Mouse (Mus musculus) hindbrain, embryonic 14.5 days (tissue): ENCODE data around the gene H2-Eb1. TPM values are rescaled to one million over a fixed set of nuclear protein-coding genes. Genes with fewer than 3 reads are reported as not detected.
A peak's percentile ranks its signal among the peaks of the same experiment; 100 is the strongest.

Source experiments
- ATAC-seq: fragments of 200-750 bp; cut with Nextera tagmentation; 2 replicates; pipeline ENCODE4 v1.8.0; 2017; ENCODE audit warnings: moderate number of reproducible peaks, mild to moderate bottlenecking, moderate TSS enrichment, moderate library complexity; ENCODE audit not compliant: low FRiP score
- DNase-seq: peaks from one replicate; pipeline ENCODE4 v3.0.0-alpha.2; 2015; ENCODE audit warnings: low spot score
- H3K27ac ChIP-seq: fragments of 300-500 bp; sonication (generic); 2 replicates; pipeline ENCODE4 v1.5.1; 2014; ENCODE audit warnings: mild to moderate bottlenecking, moderate library complexity
- H3K27me3 ChIP-seq: fragments of 300-500 bp; sonication (generic); 2 replicates; pipeline ENCODE4 v1.6.1; 2014; ENCODE audit warnings: mild to moderate bottlenecking, low read length, mixed read lengths; ENCODE audit not compliant: control insufficient read depth, insufficient read depth
- H3K36me3 ChIP-seq: fragments of 300-500 bp; sonication (generic); replicated peaks from 2 replicates; pipeline ENCODE4 v1.6.1; 2014; ENCODE audit not compliant: control insufficient read depth, insufficient read depth
- H3K4me1 ChIP-seq: fragments of 300-500 bp; sonication (generic); replicated peaks from 2 replicates; pipeline ENCODE4 v1.6.1; 2014; ENCODE audit warnings: antibody characterized with exemption, low read length, mixed read lengths; ENCODE audit not compliant: control insufficient read depth, insufficient read depth
- H3K4me2 ChIP-seq: fragments of 300-500 bp; sonication (generic); replicated peaks from 2 replicates; pipeline ENCODE4 v1.6.1; 2014; ENCODE audit warnings: mild to moderate bottlenecking, moderate library complexity
- H3K4me3 ChIP-seq: fragments of 300-500 bp; sonication (generic); replicated peaks from 2 replicates; pipeline ENCODE4 v1.5.1; 2014; ENCODE audit warnings: mild to moderate bottlenecking, low read length
- H3K9ac ChIP-seq: fragments of 300-500 bp; sonication (generic); 2 replicates; pipeline ENCODE4 v1.6.1; 2014
- H3K9me3 ChIP-seq: fragments of 300-500 bp; sonication (generic); 2 replicates; pipeline ENCODE4 v1.6.1; 2016; ENCODE audit warnings: low read length; ENCODE audit not compliant: control insufficient read depth
- WGBS: fragments of 180-500 bp; shearing (Covaris S2); extraction: QIAGEN DNeasy Blood & Tissue Kit; methylation state at CpG from one replicate; pipeline ENCODE4 v1.1.7; 2014; 5-methylcytosine and 5-hydroxymethylcytosine counted together
- polyA plus RNA-seq: library from polyadenylated mRNA; unstranded; fragments of >200 nt; fragmentation: Nextera tagmentation; extraction: Ambion mirVana; gene quantifications from 2 replicates; pipeline ENCODE4 v1.2.1, GENCODE M21; 2014

H2-Eb1 gene
- polyA plus RNA-seq, 1 experiment from 2014 or later, result 3.9 TPM

- H3K36me3 ChIP-seq, result no peaks in the 10 kb centered on the region
- H3K4me2 ChIP-seq, result no peak within 1 kb of the TSS
- H3K27ac ChIP-seq, result no peak within 1 kb of the TSS
- H3K27me3 ChIP-seq, result no peaks in the 10 kb centered on the region
- H3K4me1 ChIP-seq, result no peaks in the 10 kb centered on the region
- ATAC-seq (no peak), DNase-seq (no peak)
- no peak within 1 kb of the TSS for H3K9ac ChIP-seq
- 44% methylated on average over 4 of the region's 4 CpGs for WGBS
- no peak within 1 kb of the TSS for H3K4me3 ChIP-seq
- no peaks in the 10 kb centered on the region for H3K9me3 ChIP-seq
Observed at GRCm38 (mm10) chr17:34325436-34325835, 19.8 kb downstream of the H2-Eb1 start, which contains the start of gene H2-Eb2. H2-Eb2 (plus strand) TSS chr17:34325665.

DNA sequence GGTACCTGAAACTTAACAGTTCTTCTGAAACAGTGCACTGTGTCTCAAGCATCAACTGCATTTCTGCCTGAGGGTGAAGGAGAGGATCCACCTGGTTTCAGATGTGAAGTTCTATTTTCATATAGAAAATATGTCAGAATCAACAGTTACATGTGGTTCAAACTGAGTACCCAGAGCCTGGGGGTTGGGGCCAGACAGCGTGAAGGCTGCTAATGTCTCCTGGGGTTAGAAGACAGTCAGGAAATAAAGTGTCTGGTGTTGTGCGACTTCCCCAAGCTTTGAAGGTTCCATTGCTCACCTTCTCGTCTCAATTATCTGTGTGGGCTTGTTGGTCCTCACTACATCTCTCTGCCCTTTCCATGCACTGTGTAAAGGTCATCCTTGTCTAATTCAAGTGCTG is 20.7 kb downstream of the H2-Eb1 start:
- DNase-seq (no peak), ATAC-seq (no peak)
- H3K9ac ChIP-seq, result no peak overlapping the region
- no peaks in the 10 kb centered on the region for H3K9me3 ChIP-seq
- H3K4me1 ChIP-seq, result no peaks in the 10 kb centered on the region
- WGBS, result 81% methylated on average over 3 of the region's 3 CpGs
- H3K27ac ChIP-seq, result no peak overlapping the region
- H3K4me2 ChIP-seq, result no peak overlapping the region
- no peak overlapping the region for H3K4me3 ChIP-seq
- no peaks in the 10 kb centered on the region for H3K36me3 ChIP-seq
- no peaks in the 10 kb centered on the region for H3K27me3 ChIP-seq

DNA sequence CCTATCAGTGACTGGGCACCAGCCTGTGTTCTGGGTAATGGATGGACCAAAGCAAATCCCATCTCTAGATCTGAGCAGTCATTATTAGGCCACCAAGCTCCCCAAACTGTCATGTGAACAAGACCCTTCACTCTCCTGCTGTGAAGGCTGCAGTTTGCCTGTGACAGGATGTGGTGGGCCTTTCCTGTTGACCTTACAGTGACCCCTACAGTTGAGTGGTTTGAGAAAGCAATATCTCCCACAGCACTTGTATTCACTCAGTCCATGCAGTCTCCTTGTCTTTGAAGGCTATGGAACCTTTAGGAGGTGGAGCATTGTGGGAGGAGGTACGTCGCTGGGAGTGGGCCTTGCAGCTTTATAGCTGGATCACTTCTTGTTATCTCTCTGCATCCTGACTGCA is 24.1 kb downstream of the H2-Eb1 start:
- ATAC-seq (no peak), DNase-seq (no peak)
- H3K4me1 ChIP-seq, result no peaks in the 10 kb centered on the region
- 78% methylated on average over 2 of the region's 2 CpGs for WGBS
- no peak overlapping the region for H3K4me2 ChIP-seq
- no peak overlapping the region for H3K27ac ChIP-seq
- no peak overlapping the region for H3K4me3 ChIP-seq
- H3K9me3 ChIP-seq, result no peaks in the 10 kb centered on the region
- H3K9ac ChIP-seq, result no peak overlapping the region
- H3K36me3 ChIP-seq, result no peaks in the 10 kb centered on the region
- H3K27me3 ChIP-seq, result no peaks in the 10 kb centered on the region

DNA sequence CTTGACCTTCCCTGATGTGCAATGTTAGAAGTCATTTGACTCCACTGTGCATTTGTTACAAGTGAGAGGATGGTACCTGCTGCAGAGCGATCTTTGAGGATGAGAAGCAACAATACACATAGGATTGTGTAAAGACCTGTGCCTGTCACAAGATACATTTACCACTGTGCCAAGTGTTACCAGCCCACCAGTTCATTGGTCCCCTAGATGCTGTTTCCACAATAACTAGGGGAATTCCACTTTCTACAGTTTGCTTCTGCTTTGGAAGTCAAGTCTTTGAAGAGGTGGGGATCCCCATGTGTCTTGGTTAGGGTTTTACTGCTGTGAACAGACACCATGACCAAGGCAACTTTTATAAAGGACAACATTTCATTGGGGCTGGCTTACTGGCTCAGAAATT is 25.5 kb downstream of the H2-Eb1 start:
- H3K27ac ChIP-seq, result no peak overlapping the region
- H3K4me3 ChIP-seq, result no peak overlapping the region
- 95% methylated on average over 1 of the region's 1 CpGs for WGBS
- H3K36me3 ChIP-seq, result no peaks in the 10 kb centered on the region
- DNase-seq, result no peak
- no peaks in the 10 kb centered on the region for H3K4me1 ChIP-seq
- H3K27me3 ChIP-seq, result no peaks in the 10 kb centered on the region
- ATAC-seq, result no peak
- no peaks in the 10 kb centered on the region for H3K9me3 ChIP-seq
- H3K4me2 ChIP-seq, result no peak overlapping the region
- no peak overlapping the region for H3K9ac ChIP-seq

- no peaks in the 10 kb centered on the region for H3K9me3 ChIP-seq
- no peaks in the 10 kb centered on the region for H3K4me1 ChIP-seq
- ATAC-seq (no peak), DNase-seq (no peak)
- H3K36me3 ChIP-seq, result no peaks in the 10 kb centered on the region
- H3K4me2 ChIP-seq, result no peak overlapping the region
- no peak overlapping the region for H3K4me3 ChIP-seq
- H3K9ac ChIP-seq, result no peak overlapping the region
- WGBS, result 40% methylated on average over 3 of the region's 3 CpGs
- H3K27me3 ChIP-seq, result no peaks in the 10 kb centered on the region
- H3K27ac ChIP-seq, result no peak overlapping the region
Observed at GRCm38 (mm10) chr17:34340619-34341402, 35.1 kb downstream of the H2-Eb1 start.

GRCm38 (mm10) chr17:34344882-34345281 is 39.2 kb downstream of the H2-Eb1 start:
- WGBS, result 98% methylated on average over 4 of the region's 4 CpGs
- Histone ChIP-seq H3K4me2 (no peak overlapping the region), H3K36me3 (no peaks in the 10 kb centered on the region), H3K27ac (no peak overlapping the region), H3K9ac (no peak overlapping the region), H3K4me3 (no peak overlapping the region), H3K9me3 (no peaks in the 10 kb centered on the region), H3K27me3 (no peaks in the 10 kb centered on the region), H3K4me1 (no peaks in the 10 kb centered on the region)
- ATAC-seq (no peak), DNase-seq (no peak)

DNA sequence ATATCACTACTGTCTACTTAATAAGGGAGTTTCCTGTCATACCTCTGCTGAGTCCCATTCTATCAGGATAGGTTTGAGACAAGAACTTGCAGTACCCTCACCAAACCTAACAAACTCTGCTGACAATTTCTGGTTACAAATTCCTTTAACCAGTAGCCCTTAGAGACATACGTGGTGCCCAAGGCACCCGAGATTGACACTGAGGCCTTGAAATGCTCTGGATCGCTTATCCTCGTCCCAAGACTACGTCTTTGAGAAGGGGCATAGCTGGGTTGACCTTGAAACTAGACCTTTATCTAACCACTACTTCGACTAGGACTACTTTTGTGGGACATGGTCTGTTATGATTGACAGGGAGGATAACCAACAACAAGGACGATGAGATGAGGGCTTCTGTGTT is 39.8 kb downstream of the H2-Eb1 start:
- H3K27ac ChIP-seq, result no peak overlapping the region
- no peaks in the 10 kb centered on the region for H3K36me3 ChIP-seq
- H3K4me2 ChIP-seq, result no peak overlapping the region
- no peaks in the 10 kb centered on the region for H3K9me3 ChIP-seq
- H3K9ac ChIP-seq, result no peak overlapping the region
- DNase-seq, result no peak
- ATAC-seq, result no peak
- no peaks in the 10 kb centered on the region for H3K27me3 ChIP-seq
- H3K4me3 ChIP-seq, result no peak overlapping the region
- no peaks in the 10 kb centered on the region for H3K4me1 ChIP-seq
- 88% methylated on average over 7 of the region's 7 CpGs for WGBS

DNA sequence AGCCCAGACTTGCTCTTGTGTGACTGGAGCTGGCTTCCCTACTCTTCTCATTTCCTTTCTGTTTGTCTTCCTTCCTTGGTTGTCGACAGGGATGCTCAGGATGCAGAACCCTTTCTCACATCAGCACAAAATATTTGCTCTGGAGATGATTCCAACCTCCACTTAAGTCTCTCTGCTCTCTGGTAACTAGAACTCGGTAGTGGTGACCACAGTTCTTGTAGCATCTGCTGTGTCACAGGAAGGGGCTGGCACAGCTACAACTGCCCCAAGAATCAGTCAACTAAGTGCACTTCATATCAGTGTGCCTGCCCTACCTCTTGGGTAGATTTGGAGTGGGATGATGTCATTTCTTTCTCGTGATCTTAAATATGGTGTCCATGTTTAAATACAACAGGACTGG is 40.4 kb downstream of the H2-Eb1 start:
- Histone ChIP-seq H3K4me3 (no peak overlapping the region), H3K27ac (no peak overlapping the region), H3K9ac (no peak overlapping the region), H3K27me3 (no peaks in the 10 kb centered on the region), H3K9me3 (no peaks in the 10 kb centered on the region), H3K36me3 (no peaks in the 10 kb centered on the region), H3K4me2 (no peak overlapping the region), H3K4me1 (no peaks in the 10 kb centered on the region)
- WGBS, result 83% methylated on average over 3 of the region's 3 CpGs
- DNase-seq, result no peak
- ATAC-seq, result no peak

DNA sequence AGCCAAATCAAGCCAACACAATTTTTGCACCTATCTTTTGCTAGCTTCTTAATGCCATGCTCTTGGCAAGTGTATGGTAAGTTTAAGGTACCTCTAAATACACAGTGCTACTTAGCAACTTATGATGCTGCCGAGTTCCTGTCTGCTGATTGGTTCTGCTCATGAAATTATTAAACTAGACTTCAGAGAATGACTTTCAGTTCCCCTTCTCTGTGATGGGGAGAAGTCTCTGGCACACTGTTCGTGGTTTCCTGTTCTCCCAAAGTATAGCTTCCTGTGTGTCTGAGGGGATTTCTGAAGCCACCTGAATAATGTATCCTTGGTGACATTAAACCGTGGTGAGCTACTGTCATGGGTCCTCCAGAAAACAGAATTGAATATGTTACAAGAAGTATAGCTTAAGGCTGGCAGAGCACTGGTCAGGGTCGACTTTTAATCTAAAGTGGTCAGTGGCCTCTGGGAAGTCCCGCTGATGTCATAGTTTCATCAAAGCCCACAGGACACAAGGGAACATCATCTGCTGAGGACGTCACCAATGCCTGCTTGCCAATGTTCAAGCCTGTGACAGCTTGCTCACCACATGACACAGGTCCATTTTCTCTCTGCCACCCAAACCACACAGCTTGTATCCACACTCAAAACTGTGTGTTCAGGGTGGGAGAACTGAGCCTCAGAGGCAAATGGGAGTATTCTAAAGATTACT is 42.1 kb downstream of the H2-Eb1 start:
- H3K27ac ChIP-seq, result no peak overlapping the region
- H3K27me3 ChIP-seq, result no peaks in the 10 kb centered on the region
- no peaks in the 10 kb centered on the region for H3K9me3 ChIP-seq
- no peak overlapping the region for H3K9ac ChIP-seq
- no peaks in the 10 kb centered on the region for H3K36me3 ChIP-seq
- no peak overlapping the region for H3K4me2 ChIP-seq
- no peak overlapping the region for H3K4me3 ChIP-seq
- DNase-seq (peak; percentile 51), ATAC-seq (no peak)
- 82% methylated on average over 6 of the region's 6 CpGs for WGBS
- H3K4me1 ChIP-seq, result no peaks in the 10 kb centered on the region
